Mouse (Mus musculus) olfactory bulb, adult 2 months (tissue): ENCODE results near the gene Dglucy.

ENCODE experiments used
- CTCF ChIP-seq: fragments of 200-500 bp; IDR thresholded peaks from 2 replicates; pipeline ENCODE4 v1.5.1; 2012; ENCODE audit warnings: low read depth, mild to moderate bottlenecking, low read length, moderate library complexity; ENCODE audit not compliant: insufficient read depth
- POLR2A ChIP-seq: fragments of 200-500 bp; IDR thresholded peaks from 2 replicates; pipeline ENCODE4 v1.6.1; 2012; ENCODE audit warnings: mild to moderate bottlenecking, low read depth, low read length, moderate library complexity; ENCODE audit not compliant: insufficient read depth

DNA sequence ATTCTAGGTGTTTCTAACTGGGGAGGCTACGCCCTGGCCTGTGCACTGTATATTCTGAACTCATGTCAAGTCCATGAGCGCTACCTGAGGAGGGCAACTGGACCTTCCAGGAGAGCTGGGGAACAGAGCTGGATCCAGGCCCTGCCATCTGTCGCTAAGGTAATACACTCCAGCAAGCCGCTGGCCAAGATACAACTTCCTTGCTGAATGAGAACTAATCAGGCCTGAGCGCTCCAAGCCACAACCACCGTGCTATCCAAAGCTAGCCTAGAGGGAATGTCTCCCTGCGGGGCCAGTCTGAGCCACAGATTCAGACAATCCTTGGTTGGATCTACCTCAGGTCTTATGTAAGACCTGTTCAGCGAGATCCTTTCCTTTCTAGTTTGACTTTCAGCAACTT, 88.2 kb downstream of the Dglucy start:
- TF ChIP-seq POLR2A (no peak), CTCF (no peak)
